Mouse (Mus musculus) heart, adult 2 months (tissue): ENCODE measurements around the gene Gm45062. TPM values are rescaled to one million over a fixed set of nuclear protein-coding genes. Genes with fewer than 3 reads are reported as not detected.

Source experiments
- DNase-seq, 2 experiments: peaks; one replicate each; pipeline ENCODE4 v3.0.0; 2021
- H3K27ac ChIP-seq: fragments of 200-600 bp; 2 replicates; pipeline ENCODE4 v1.8.1; 2022
- H3K27me3 ChIP-seq: fragments of 200-500 bp; 2 replicates; pipeline ENCODE4 v1.6.1; 2012; ENCODE audit warnings: mild to moderate bottlenecking, low read length, inconsistent platforms, mixed read lengths; ENCODE audit not compliant: control insufficient read depth, insufficient read depth
- H3K36me3 ChIP-seq: fragments of 200-500 bp; 2 replicates; pipeline ENCODE4 v1.6.1; 2012; ENCODE audit warnings: low read length, inconsistent platforms; ENCODE audit not compliant: control insufficient read depth, insufficient read depth
- H3K4me1 ChIP-seq: fragments of 200-500 bp; 2 replicates; pipeline ENCODE4 v1.6.1; 2011; ENCODE audit warnings: low read length; ENCODE audit not compliant: control insufficient read depth, insufficient read depth
- H3K4me3 ChIP-seq: fragments of 200-600 bp; 2 replicates; pipeline ENCODE4 v1.8.1; 2022
- H3K79me2 ChIP-seq: fragments of 200-500 bp; replicated peaks from 2 replicates; pipeline ENCODE4 v1.6.1; 2012; ENCODE audit warnings: mild to moderate bottlenecking, inconsistent platforms, low read length, moderate library complexity, mixed read lengths; ENCODE audit not compliant: control insufficient read depth, insufficient read depth
- H3K9ac ChIP-seq: fragments of 200-500 bp; 2 replicates; pipeline ENCODE4 v1.6.1; 2012; ENCODE audit warnings: low read depth, mild to moderate bottlenecking, control low read depth, inconsistent platforms, low read length, mixed read lengths
- CTCF ChIP-seq: fragments of 200-600 bp; IDR thresholded peaks from 2 replicates; pipeline ENCODE4 v1.8.1; 2022; ENCODE audit warnings: antibody characterized with exemption, mild to moderate bottlenecking, moderate library complexity
- EP300 ChIP-seq: fragments of 200-500 bp; IDR thresholded peaks from 2 replicates; pipeline ENCODE4 v1.6.1; 2011; ENCODE audit warnings: low read depth, low read length, control low read depth; ENCODE audit not compliant: insufficient read depth
- POLR2A ChIP-seq: fragments of 200-500 bp; IDR thresholded peaks from 2 replicates; pipeline ENCODE4 v1.6.1; 2011; ENCODE audit warnings: mild to moderate bottlenecking, low read depth, low read length, control low read depth; ENCODE audit not compliant: insufficient read depth
- WGBS: fragments of 180-500 bp; shearing (Covaris S2); methylation state at CpG from one replicate; pipeline ENCODE4 v1.1.7; 2018; 5-methylcytosine and 5-hydroxymethylcytosine counted together
- intact Hi-C: fragments of 180-260 bp; cut with DNase I; formaldehyde crosslinking; loops from one replicate; pipeline ENCODE4 v1.15.1; 2025
- polyA plus RNA-seq: library from polyadenylated mRNA; depleted of rRNA; stranded (reverse); fragments of >200 nt; gene quantifications from 2 replicates; pipeline ENCODE4 v1.2.3, GENCODE M21; 2012
- total RNA-seq, 2 experiments: library from RNA; stranded (reverse); gene quantifications; 2 replicates each; pipeline ENCODE4 v1.2.3; 2021

Gm45062 gene
- total and polyA plus RNA-seq, 3 experiments = 0.57 to 1.9 TPM; not detected in 1

GRCm38 (mm10) chr6:8294048-8294784 is 35.0 kb downstream of the Gm45062 start:
- Histone ChIP-seq H3K27me3 (no peaks in the 10 kb centered on the region), H3K36me3 (no peaks in the 10 kb centered on the region), H3K4me3 (no peak overlapping the region), H3K9ac (no peak overlapping the region), H3K79me2 (no peaks in the 10 kb centered on the region), H3K27ac (no peak overlapping the region), H3K4me1 (no peaks in the 10 kb centered on the region)
- WGBS = 89% methylated on average over 4 of the region's 4 CpGs
- no peak for DNase-seq
- intact Hi-C loops = no loop called here
- TF ChIP-seq EP300 = no peak
- TF ChIP-seq POLR2A = no peak
- TF ChIP-seq CTCF = no peak

- TF ChIP-seq CTCF (no peak), POLR2A (no peak), EP300 (no peak)
- no peak for DNase-seq
- Histone ChIP-seq H3K27me3 (no peaks in the 10 kb centered on the region), H3K27ac (no peak overlapping the region), H3K4me1 (no peaks in the 10 kb centered on the region), H3K79me2 (no peaks in the 10 kb centered on the region), H3K4me3 (no peak overlapping the region), H3K9ac (no peak overlapping the region), H3K36me3 (no peaks in the 10 kb centered on the region)
- WGBS = 92% methylated on average over 6 of the region's 6 CpGs
- intact Hi-C loops = no loop called here
Observed at GRCm38 (mm10) chr6:8299066-8299863, 40.0 kb downstream of the Gm45062 start.

- H3K27me3 ChIP-seq = no peaks in the 10 kb centered on the region
- DNase-seq = no peak
- H3K4me3 ChIP-seq = no peak overlapping the region
- WGBS = 77% methylated on average over 6 of the region's 6 CpGs
- H3K27ac ChIP-seq = no peak overlapping the region
- H3K36me3 ChIP-seq = no peaks in the 10 kb centered on the region; the same call in 1 of the 2 replicates
- intact Hi-C loops = no loop called here
- H3K79me2 ChIP-seq = no peaks in the 10 kb centered on the region
- TF ChIP-seq CTCF (no peak), EP300 (no peak)
- no peaks in the 10 kb centered on the region for H3K4me1 ChIP-seq
- no peak overlapping the region for H3K9ac ChIP-seq
Observed at GRCm38 (mm10) chr6:8307878-8308775, 48.9 kb downstream of the Gm45062 start.

GRCm38 (mm10) chr6:8312554-8312953 is 53.3 kb downstream of the Gm45062 start:
- no peak for DNase-seq
- H3K27ac ChIP-seq = no peak overlapping the region
- 68% methylated on average over 2 of the region's 2 CpGs for WGBS
- no peak for TF ChIP-seq POLR2A
- no peak for TF ChIP-seq CTCF
- no peak for TF ChIP-seq EP300
- no peaks in the 10 kb centered on the region; the same call in 1 of the 2 replicates for H3K36me3 ChIP-seq
- H3K79me2 ChIP-seq = no peaks in the 10 kb centered on the region
- H3K4me1 ChIP-seq = no peaks in the 10 kb centered on the region
- H3K4me3 ChIP-seq = no peak overlapping the region
- H3K27me3 ChIP-seq = no peaks in the 10 kb centered on the region
- no peak overlapping the region for H3K9ac ChIP-seq
- intact Hi-C loops = no loop called here

GRCm38 (mm10) chr6:8316201-8316600 is 57.0 kb downstream of the Gm45062 start:
- Histone ChIP-seq H3K79me2 (no peaks in the 10 kb centered on the region), H3K4me1 (no peaks in the 10 kb centered on the region), H3K4me3 (no peak overlapping the region), H3K27ac (no peak overlapping the region), H3K27me3 (no peaks in the 10 kb centered on the region), H3K36me3 (no peaks in the 10 kb centered on the region), H3K9ac (no peak overlapping the region)
- DNase-seq = no peak
- intact Hi-C loops = no loop called here
- no peak for TF ChIP-seq EP300
- no peak for TF ChIP-seq CTCF
- no peak for TF ChIP-seq POLR2A
